Mouse (Mus musculus): Measurements from ENCODE around the gene Tex52.
"Not testable (repeated sequence)": the region's sequence is repeated elsewhere in the genome, so short reads cannot be mapped to it uniquely, and the experiment has no call there.

The Tex52 gene

GRCm38 (mm10) chr6:128380594-128381167 is 5.4 kb downstream of the Tex52 start:
- DNase-seq (ENCODE audit: low spot score): not testable (repeated sequence)

GRCm38 (mm10) chr6:128381254-128381653 is 6.0 kb downstream of the Tex52 start:
- DNase-seq (ENCODE audit: low spot score): no peak

DNA sequence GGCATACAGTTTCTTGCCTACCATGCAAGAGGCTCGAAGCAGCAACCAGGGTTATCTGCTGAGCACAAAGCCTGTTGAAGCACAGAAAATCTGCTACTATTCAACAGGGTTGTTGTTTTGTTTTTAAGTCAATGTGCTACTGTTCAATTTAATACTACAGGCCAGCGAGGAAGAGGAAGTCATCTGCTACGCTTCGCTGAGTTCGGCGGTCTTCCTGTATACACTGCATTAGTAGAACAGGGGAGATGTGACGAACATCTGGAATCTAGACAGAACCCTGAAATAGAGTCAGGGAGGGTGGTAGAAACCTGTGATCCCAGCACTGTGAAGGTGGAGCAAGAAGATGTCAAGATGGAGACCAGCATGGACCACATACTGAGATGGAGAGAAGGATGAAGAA is 8.5 kb downstream of the Tex52 start:
- DNase-seq (ENCODE audit: low spot score): no peak

DNA sequence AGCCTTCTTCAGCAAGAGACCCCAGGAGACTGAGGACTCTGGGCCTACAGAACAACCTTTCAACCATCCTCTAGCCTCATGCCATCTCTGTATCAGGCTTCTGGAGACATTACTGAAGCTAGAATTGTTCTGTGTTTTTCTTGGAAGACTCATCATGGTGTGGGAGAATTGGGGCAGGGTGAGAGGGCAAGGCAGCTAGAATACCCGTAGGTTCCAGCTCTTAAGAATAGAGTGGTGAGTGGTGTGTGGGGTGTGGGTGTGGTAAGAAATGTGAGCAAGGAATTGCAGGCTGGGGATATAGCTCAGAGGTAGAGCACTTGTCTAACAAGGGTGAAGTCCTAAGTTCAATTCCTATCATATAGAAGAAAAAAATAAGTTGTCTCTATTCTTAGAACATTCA is 9.8 kb downstream of the Tex52 start:
- no peak for DNase-seq (ENCODE audit: low spot score)

DNA sequence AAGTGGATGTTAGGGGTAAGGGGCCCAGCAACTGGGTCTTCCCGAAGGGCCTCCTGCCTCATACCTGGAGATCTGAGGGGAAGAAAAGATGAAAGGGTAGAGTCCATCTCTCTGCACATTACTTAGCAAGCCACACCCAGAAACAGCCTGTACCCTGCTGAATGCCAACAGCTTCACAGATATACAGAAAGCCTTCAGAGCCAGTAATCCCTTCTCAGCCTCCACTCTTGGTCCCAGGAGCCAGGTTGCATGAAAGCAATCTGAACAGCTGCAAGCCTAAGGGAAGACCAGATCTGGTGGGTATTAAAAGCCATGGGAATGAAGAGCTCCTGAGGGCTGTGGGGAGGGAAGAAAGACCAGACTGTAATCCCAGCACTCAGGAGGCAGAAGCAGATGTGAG is 13.9 kb downstream of the Tex52 start:
- DNase-seq (ENCODE audit: low spot score): no peak

DNA sequence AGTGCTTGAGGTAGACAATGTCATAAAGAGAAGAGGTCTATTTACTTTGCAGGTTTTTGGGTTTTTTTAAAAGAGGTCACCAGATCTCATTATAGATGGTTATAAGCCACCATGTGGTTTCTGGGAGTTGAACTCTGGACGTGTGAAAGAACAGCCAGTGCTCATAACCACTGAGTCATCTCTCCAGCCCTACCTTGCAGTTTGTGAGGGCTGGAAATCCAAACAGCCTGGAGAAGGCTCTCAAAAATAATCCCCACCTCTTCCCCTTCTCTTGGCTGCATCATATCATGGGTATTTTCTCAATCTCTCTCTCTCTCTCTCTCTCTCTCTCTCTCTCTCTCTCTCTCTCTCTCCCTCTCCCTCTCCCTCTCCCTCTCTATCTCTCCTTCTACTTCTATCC is 15.4 kb downstream of the Tex52 start:
- no peak for DNase-seq (ENCODE audit: low spot score)

DNA sequence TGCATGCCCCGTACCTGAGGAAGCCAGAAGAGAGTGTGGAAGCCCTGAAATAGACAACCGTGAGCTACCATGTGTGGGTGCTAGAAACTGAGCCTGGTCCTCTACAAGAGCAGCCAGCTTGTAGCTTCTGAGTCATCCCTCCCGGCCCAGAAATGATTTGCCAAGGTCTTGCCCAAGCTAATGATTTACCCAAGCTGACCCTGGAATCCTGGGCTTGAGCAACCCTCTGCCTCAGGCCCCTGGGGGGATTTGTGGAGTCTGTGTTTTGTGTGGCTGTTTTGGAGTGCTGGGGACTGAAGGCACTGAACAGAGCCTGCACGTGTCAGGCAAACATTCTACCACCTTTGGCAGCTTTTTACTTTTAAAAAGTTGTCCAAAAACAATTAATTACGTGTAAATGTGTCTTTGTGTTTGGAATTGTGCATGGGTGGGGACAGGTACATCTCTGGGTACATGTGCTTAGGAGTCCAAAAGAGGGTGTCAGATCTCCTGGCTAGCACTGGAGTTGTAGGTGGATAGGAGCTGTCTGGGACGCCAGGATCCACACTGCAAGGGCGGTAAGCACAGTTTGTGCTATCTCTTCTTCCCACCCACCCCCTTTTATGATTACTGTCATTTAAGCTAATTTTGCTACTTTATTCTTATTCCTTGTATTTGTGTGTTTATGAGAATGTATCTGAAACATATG is 22.5 kb downstream of the Tex52 start:
- DNase-seq (ENCODE audit: low spot score): no peak

DNA sequence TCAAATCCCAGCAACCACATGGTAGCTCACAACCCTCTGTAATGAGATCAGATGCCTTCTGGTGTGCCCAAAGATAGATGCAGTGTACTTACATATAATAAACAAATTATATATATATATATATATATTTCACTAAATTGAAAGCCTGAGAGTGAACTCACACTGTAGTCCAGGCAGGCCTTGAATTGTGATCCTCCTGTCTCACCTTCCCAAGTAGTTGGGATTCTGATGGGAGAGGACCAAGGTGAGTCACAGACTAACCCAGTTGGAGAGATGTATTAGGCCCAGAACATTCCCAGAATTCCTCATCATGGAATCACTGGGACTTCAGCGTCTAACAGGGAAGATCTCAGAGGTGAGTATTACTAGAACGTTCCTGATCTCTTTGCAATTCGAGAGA is 23.7 kb downstream of the Tex52 start, which contains the start of gene Nrip2:
TSS of gene Nrip2 (plus strand) at position 301 of the 400 bp plus-strand sequence.
- DNase-seq (ENCODE audit: low spot score): no peak

DNA sequence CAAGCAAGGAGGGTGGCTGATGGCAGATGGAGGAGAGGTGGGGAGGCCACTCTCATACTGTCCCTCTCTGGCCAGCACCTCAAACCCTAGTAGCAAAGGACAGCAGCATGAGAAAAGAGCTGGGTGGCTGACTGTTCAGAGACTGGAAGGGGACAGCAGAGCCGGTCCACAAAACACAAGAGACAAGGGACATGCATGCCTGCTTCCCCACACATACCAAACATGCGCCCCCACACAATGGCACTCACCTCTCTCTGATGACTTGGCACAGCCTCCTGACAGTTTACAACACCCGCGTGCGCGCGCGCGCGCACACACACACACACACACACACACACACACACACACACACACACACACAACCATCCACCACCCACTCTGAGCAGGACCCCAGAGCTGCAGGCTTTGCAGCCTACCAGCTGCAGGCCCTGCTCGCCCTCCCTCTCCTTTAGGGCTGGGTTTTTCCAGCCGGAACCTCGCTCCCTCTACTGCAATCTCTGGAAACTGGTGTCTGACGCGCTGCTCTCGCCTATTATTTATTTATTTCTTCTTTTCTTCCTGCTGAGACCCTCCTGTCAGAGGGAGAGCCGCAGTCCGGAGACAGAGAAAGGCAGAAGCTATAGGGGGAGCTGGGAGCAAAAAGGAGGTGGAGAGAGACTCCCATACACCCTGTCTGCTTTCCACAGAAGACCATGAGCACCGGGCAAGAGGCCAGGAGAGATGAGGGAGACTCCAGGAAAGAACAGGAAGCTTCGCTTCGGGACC is 24.3 kb downstream of the Tex52 start:
- DNase-seq (ENCODE audit: low spot score): no peak

GRCm38 (mm10) chr6:128404708-128405107 is 29.5 kb downstream of the Tex52 start:
- DNase-seq (ENCODE audit: low spot score): no peak

GRCm38 (mm10) chr6:128408544-128409125 is 33.4 kb downstream of the Tex52 start:
- DNase-seq (ENCODE audit: low spot score): no peak

DNA sequence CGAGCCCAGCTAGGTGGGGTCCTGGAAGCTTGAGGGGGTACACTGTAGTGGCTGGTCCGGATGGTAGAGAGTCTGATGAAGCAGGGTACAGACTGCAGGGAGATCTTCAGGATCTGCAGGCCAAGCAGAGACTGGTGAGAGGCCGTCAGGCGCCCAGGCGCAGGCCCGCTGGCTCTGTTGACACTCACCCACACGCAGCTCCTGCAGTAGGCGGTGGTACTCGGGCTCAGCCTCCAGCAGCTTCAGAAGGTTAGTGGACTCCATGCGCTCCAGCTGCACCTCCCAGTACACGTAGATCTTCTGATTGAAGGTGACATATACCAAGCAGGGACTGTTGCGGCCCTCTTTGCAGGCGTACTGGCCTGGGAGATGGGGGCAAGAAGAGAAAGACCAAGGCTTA is 35.0 kb downstream of the Tex52 start:
- DNase-seq (ENCODE audit: low spot score): no peak

GRCm38 (mm10) chr6:128411115-128411514 is 35.9 kb downstream of the Tex52 start:
- peak; percentile 92 for DNase-seq (ENCODE audit: low spot score)

GRCm38 (mm10) chr6:128416169-128416568 is 40.9 kb downstream of the Tex52 start:
- no peak for DNase-seq (ENCODE audit: low spot score)

DNA sequence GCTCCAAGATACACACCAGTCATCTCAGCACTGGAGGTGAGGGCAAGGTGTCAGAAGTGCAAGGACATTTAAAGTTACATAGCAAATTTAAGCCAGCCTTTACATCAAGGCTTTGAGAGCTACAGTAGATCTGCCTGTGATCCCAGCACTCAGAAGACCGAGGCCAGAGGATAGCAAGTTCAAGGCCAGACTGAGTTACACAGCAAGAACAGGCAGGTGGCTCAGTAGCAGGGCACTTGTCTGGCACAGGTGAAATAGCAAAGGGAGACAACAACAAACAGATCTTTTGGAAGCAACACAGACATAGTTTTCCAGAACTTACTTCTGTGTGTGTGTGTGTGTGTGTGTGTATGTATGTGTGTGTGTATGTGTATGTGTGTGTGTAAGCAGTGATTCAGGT is 42.8 kb downstream of the Tex52 start:
- no peak for DNase-seq (ENCODE audit: low spot score)

DNA sequence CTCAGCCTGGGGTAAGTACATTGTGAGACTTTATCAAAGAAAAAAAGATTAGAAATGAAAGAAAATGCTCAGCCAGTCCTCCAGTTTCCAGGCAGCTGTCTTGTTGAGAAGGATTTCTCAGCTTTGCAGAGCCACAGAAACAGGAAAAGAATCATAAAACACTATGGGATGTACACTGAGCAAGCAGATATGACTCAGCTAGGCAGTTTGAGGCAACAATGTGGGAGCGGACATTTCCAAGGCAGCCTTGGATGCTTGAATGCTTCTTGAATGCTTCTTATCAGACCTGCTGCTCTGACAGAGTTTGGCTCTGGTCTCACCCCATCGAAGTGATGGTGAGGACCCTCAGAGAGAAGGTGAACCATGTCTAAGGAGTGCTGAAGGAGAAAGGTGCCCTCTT is 45.8 kb downstream of the Tex52 start:
- no peak for DNase-seq (ENCODE audit: low spot score)

- DNase-seq (ENCODE audit: low spot score): no peak
Observed at GRCm38 (mm10) chr6:128421480-128421879, 46.2 kb downstream of the Tex52 start.

DNA sequence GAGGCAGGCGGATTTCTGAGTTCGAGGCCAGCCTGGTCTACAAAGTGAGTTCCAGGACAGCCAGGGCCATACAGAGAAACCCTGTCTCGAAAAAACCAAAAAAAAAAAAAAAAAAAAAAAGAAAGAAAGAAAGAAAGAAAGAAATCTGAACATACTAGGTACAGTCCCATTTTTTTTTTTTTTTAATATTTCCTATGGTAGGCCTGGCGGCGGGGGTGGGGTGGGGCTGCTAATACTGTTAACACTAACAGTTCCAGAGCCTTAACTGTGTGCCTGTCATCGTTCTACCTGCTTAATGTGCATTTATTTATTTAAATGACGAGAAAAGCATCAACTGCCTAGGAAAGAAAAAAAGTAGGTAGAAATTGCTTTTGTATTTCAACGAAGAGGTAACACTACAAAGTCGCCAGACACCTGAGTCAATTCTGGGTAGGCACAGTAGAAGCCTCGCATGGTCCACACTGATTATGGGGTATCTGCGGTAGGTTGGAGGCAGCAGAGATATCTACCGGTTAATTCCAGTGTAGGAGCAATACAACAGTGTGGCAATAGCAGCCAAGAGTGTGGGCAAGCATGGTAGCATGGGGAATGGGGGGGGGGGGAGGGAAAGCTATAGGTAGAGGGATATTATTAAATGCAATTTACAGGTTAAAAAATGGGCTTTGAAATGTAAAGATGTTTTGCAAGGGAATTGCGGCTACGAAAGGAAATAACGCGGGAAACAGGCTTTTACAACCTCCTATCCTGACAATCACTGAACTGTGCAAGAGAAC is 48.4 kb downstream of the Tex52 start:
- no peak for DNase-seq (ENCODE audit: low spot score)

GRCm38 (mm10) chr6:128424269-128425019 is 49.2 kb downstream of the Tex52 start, which contains the start of gene Itfg2:
Itfg2 (minus strand) TSS chr6:128424931.
- peak; percentile 90 for DNase-seq (ENCODE audit: low spot score)

DNA sequence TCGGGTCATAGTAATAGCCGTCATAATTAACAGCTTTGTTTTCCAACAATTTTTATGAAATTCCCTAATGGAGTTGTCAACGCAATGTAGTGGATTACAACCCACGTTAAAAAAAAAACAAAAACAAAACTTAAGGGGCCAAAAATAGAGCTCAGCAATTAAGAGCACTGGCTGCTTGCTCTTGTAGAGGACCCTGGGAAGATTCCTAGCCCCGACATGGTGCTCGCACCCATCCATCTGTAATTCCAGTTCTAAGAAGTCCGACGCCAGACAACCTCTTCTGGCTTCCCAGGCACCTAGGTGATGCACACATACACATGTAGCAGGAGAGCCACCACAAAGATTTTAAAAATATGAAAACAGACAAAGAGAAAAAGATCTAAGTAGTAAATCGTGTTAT is 49.8 kb downstream of the Tex52 start:
- DNase-seq (ENCODE audit: low spot score): no peak

DNA sequence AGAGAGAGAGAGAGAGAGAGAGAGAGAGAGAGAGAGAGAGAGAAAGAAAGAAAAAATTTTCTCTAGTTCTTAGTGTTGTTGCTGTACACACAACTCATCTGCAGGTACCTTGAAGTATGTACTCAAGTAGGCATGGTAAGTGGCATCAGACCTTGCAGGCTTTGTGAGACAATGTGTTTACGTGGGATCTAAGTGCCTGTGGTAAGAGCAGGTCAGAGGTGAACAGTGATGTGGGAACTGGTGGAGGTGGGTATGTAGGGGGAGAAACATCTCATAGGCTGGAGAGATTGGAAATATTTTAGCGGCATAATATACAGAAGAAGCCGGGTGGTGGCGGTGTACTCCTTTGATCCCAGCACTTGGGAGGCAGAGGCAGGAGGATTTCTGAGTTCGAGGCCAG is 52.3 kb downstream of the Tex52 start:
- DNase-seq (ENCODE audit: low spot score): no peak
